In the genomic region with DNA sequence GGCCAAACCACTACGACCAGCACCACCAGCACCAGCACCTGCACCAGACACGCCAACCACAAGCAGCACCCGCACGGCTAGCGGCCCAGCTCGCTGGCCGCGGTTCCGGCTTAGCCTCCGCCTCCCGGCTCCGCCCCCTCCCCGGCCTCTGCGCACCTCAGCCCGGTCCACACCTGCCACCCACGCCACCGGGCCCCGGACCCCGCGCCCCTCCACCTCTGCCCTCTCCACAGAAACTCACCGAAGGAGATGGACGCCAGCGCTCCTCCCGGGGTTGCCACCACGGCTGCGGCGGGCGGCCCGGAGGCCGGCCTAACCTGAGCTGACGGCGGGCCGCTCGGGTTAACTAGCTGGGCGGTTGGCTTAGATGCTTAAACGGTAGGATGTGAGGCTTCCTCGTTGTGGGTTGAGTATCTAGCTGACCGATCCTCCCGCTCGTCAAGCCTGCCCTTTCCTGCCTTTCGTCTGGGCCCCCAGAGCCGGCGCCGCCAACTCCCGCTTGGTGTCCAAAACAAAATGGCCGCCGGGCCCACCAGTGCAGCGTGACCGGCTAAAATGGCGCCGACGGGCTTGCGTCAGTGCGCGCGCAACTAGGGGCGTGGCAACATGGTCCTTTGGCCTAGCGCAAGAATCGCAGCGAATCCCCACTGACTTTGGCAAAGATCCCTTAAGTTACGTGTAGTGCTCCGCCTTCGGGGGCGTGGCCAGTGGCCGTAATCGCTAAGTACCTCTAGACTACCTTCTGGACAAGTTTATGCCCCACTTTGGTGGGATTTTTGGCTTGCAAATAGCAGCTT, we compare ENCODE assay signal across 8 mouse cellular contexts. TPM values are rescaled to one million over a fixed set of nuclear protein-coding genes. Genes with fewer than 3 reads are reported as not detected.
DNase-seq lines count a peak whose midpoint lies in the region; ATAC-seq lines count a peak whose summit lies in the region.

A gene (minus strand): TSS at position 549 of the 797 bp plus-strand sequence.

- no peaks in the 10 kb centered on the region for H3K9me3 ChIP-seq in heart, embryonic 10.5 days
- H3K9me3 ChIP-seq in kidney, embryonic 15.5 days (replicated peaks): no peaks in the 10 kb centered on the region

- WGBS in heart, embryonic 10.5 days: under 1% methylated on average over 66 of the region's 66 CpGs
- WGBS in kidney, embryonic 15.5 days: under 1% methylated on average over 66 of the region's 66 CpGs

- H3K4me2 ChIP-seq in kidney, embryonic 15.5 days: peak within 1 kb of the TSS; percentile 62

- DNase-seq in B cell, adult 2 months: peak; percentile 99
- DNase-seq in brain, adult 2 months (ENCODE audit: low read depth, low spot score): peak; percentile 99
- peak; percentile 100 for DNase-seq in heart, embryonic 10.5 days (ENCODE audit: low spot score)
- peak; percentile 100 for DNase-seq in liver
- peak; percentile 100 for DNase-seq in spleen, postnatal 4 days (ENCODE audit: low spot score in 2 of 2)

- peaks cover 19% of the 10 kb centered on the region for H3K4me1 ChIP-seq in heart, embryonic 10.5 days
- H3K4me1 ChIP-seq in kidney, embryonic 15.5 days: peaks cover 26% of the 10 kb centered on the region

- H3K9ac ChIP-seq in kidney, embryonic 15.5 days: peak within 1 kb of the TSS; percentile 99

- peaks cover 42% of the 10 kb centered on the region for H3K36me3 ChIP-seq in heart, embryonic 10.5 days
- H3K36me3 ChIP-seq in kidney, embryonic 15.5 days: peaks cover 41% of the 10 kb centered on the region

- peak within 1 kb of the TSS; percentile 94 for H3K4me3 ChIP-seq in heart, embryonic 10.5 days
- peak within 1 kb of the TSS; percentile 95 for H3K4me3 ChIP-seq in kidney, embryonic 15.5 days (replicated peaks)

- H3K27ac ChIP-seq in heart, embryonic 10.5 days: peak within 1 kb of the TSS; percentile 100
- peak within 1 kb of the TSS; percentile 97 for H3K27ac ChIP-seq in kidney, embryonic 15.5 days

- peak; percentile 89 for ATAC-seq in erythroblast, adult 5-6 weeks (replicated peaks; ENCODE audit: low FRiP score, poor library complexity, severe bottlenecking)
- ATAC-seq in kidney, embryonic 15.5 days (replicated peaks; ENCODE audit: low FRiP score): peak; percentile 94
- peak; percentile 87 for ATAC-seq in monocyte, adult 5-6 weeks (replicated peaks; ENCODE audit: insufficient number of reproducible peaks, low FRiP score, low TSS enrichment, poor library complexity, severe bottlenecking)

- H3K27me3 ChIP-seq in heart, embryonic 10.5 days (ENCODE audit: insufficient read depth, poor library complexity, severe bottlenecking): no peaks in the 10 kb centered on the region
- no peaks in the 10 kb centered on the region for H3K27me3 ChIP-seq in kidney, embryonic 15.5 days

RNA-seq across cellular contexts. Expression of the gene that starts here (rescaled TPM):
- total RNA-seq in erythroblast, adult 5-6 weeks (2015; ENCODE audit: low replicate concordance): 33.0 and 49.1 TPM in 2 replicates
- total RNA-seq in erythroblast, adult 5-6 weeks (2017; ENCODE audit: low replicate concordance): 37.8 and 45.3 TPM in 2 replicates
- 120 and 136 TPM in 2 replicates for polyA plus RNA-seq in heart, embryonic 10.5 days (2016; fragmentation: Nextera tagmentation; extraction: Ambion mirVana)
- polyA plus RNA-seq in kidney, embryonic 15.5 days (2015; fragmentation: Nextera tagmentation; extraction: Ambion mirVana): 149 and 152 TPM in 2 replicates
- total RNA-seq in monocyte, adult 5-6 weeks (2017): 65.3 to 100 TPM (median 80.3 TPM) in 3 replicates

Comparison
In these comparisons a context has a peak if more than half of its experiments do, and no peak if none do; other contexts are left out.
1. Peak in every context shown above with its lines: DNase-seq, ATAC-seq, H3K4me3 ChIP-seq and H3K27ac ChIP-seq.